Comparison of ENCODE assay signal across 16 mouse cellular contexts in the genomic region with DNA sequence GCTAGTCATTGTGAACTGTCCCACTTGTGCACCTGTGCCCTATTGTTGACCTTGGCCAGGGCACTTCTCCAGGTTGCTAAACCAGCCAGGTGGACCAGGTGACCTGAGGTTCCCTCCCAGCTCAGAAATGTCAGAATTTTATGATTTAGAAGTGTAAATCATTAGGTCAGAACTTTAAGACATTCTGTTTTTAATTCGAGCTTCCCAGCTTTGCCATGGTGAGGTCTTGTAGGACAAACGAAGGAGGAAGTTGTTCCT. TPM values are rescaled to one million over a fixed set of nuclear protein-coding genes. Genes with fewer than 3 reads are reported as not detected.
A peak's percentile ranks its signal among the peaks of the same experiment; 100 is the strongest.
DNase-seq lines count a peak whose midpoint lies in the region; ATAC-seq and TF ChIP-seq lines count a peak whose summit lies in the region.
"Had no signal": no experiment of that assay in that cellular context is flagged by ENCODE, and none has a peak within 500 bp of the region (broad histone marks: within the 10 kb centered on the region; RNA-seq: fewer than 3 reads in every experiment).

No protein-coding gene starts in this region.

- no peaks in the 10 kb centered on the region for H3K27me3 ChIP-seq in lung, postnatal 0 days (replicated peaks; ENCODE audit: insufficient read depth, low read length)
- 0 out of 2 replicates have a peak, but pooled peaks cover 21% of the 10 kb centered on the region for H3K27me3 ChIP-seq in stomach, embryonic 15.5 days (replicated peaks)
- 0 out of 2 replicates have a peak, but pooled peaks cover 4% of the 10 kb centered on the region for H3K27me3 ChIP-seq in hindbrain, postnatal 0 days (ENCODE audit: insufficient read depth, low read length)

- H3K9ac ChIP-seq in lung, postnatal 0 days (replicated peaks; ENCODE audit: low read depth) = no peak overlapping the region
- no peak overlapping the region for H3K9ac ChIP-seq in stomach, embryonic 15.5 days
- no peak overlapping the region for H3K9ac ChIP-seq in hindbrain, postnatal 0 days (replicated peaks; ENCODE audit: low read length)
- H3K9ac ChIP-seq: embryonic facial prominence, embryonic 12.5 days; forebrain, embryonic 15.5 days; heart, embryonic 15.5 days; lung, embryonic 14.5 days; neural tube, embryonic 13.5 days had no signal

- H3K36me3 ChIP-seq in lung, postnatal 0 days (ENCODE audit: insufficient read depth, low read length) = no peaks in the 10 kb centered on the region
- H3K36me3 ChIP-seq in stomach, embryonic 15.5 days = no peaks in the 10 kb centered on the region
- no peaks in the 10 kb centered on the region for H3K36me3 ChIP-seq in hindbrain, postnatal 0 days (ENCODE audit: insufficient read depth, low read length)
- H3K36me3 ChIP-seq: embryonic facial prominence, embryonic 12.5 days; forebrain, embryonic 15.5 days; heart, embryonic 15.5 days; limb, embryonic 10.5 days; neural tube, embryonic 13.5 days had no signal

- H3K9me3 ChIP-seq in lung, postnatal 0 days (ENCODE audit: low read length) = no peaks in the 10 kb centered on the region
- no peaks in the 10 kb centered on the region for H3K9me3 ChIP-seq in stomach, embryonic 15.5 days
- no peaks in the 10 kb centered on the region for H3K9me3 ChIP-seq in hindbrain, postnatal 0 days (ENCODE audit: low read length)
- H3K9me3 ChIP-seq: embryonic facial prominence, embryonic 12.5 days; forebrain, embryonic 15.5 days; heart, embryonic 15.5 days; limb, embryonic 10.5 days; neural tube, embryonic 13.5 days had no signal

- 59% methylated on average over 2 of the region's 2 CpGs for WGBS in lung, postnatal 0 days
- WGBS in stomach, embryonic 15.5 days = 59% methylated on average over 2 of the region's 2 CpGs
- 52% methylated on average over 2 of the region's 2 CpGs for WGBS in hindbrain, postnatal 0 days

- peak; percentile 57 for DNase-seq in kidney, adult 11 months
- DNase-seq in kidney, adult 18-20 months = no peak
- peak; percentile 12 for DNase-seq in lung, postnatal 25 days (ENCODE audit: low spot score)
- no peak for DNase-seq in lung, postnatal 0 days (ENCODE audit: low spot score)
- no peak for DNase-seq in hindbrain, postnatal 0 days (ENCODE audit: low spot score)
- DNase-seq in cerebellum, adult 11 months = no peak
- DNase-seq: cerebellum, adult 2 months; heart, adult 11 months; lung, embryonic 14.5 days had no signal

- peaks cover 8% of the 10 kb centered on the region for H3K4me1 ChIP-seq in lung, postnatal 0 days (ENCODE audit: insufficient read depth, low read depth, low read length)
- peaks cover 36% of the 10 kb centered on the region for H3K4me1 ChIP-seq in brown adipose tissue, adult 24 weeks (ENCODE audit: control insufficient read depth, insufficient read depth, insufficient read length, low read length)
- H3K4me1 ChIP-seq in stomach, embryonic 15.5 days = peaks cover 32% of the 10 kb centered on the region
- no peaks in the 10 kb centered on the region for H3K4me1 ChIP-seq in hindbrain, postnatal 0 days (ENCODE audit: insufficient read depth, low read length)

- H3K4me2 ChIP-seq in lung, postnatal 0 days (replicated peaks; ENCODE audit: low read depth, low read length) = no peak overlapping the region
- no peak overlapping the region for H3K4me2 ChIP-seq in stomach, embryonic 15.5 days
- H3K4me2 ChIP-seq in hindbrain, postnatal 0 days (ENCODE audit: low read depth, low read length) = no peak overlapping the region
- H3K4me2 ChIP-seq: embryonic facial prominence, embryonic 12.5 days; forebrain, embryonic 15.5 days; heart, embryonic 15.5 days; lung, embryonic 14.5 days; neural tube, embryonic 13.5 days had no signal

- ATAC-seq in lung, postnatal 0 days = no peak
- no peak for ATAC-seq in stomach, embryonic 15.5 days (ENCODE audit: insufficient read depth, low FRiP score, low read depth)
- ATAC-seq in hindbrain, postnatal 0 days = no peak
- ATAC-seq: forebrain, embryonic 15.5 days had no signal

- no peak for TF ChIP-seq CTCF in lung, postnatal 0 days (IDR thresholded peaks at IDR 0.05)
- TF ChIP-seq CTCF in hindbrain, postnatal 0 days (IDR thresholded peaks at IDR 0.05; ENCODE audit: low read depth) = no peak

- TF ChIP-seq EP300 in lung, postnatal 0 days (IDR thresholded peaks at IDR 0.05) = no peak

- H3K4me3 ChIP-seq in lung, postnatal 0 days (ENCODE audit: low read depth, low read length) = no peak overlapping the region
- no peak overlapping the region for H3K4me3 ChIP-seq in brown adipose tissue, adult 24 weeks (ENCODE audit: insufficient read depth, low read depth, low read length)
- no peak overlapping the region for H3K4me3 ChIP-seq in stomach, embryonic 15.5 days (replicated peaks)
- H3K4me3 ChIP-seq in hindbrain, postnatal 0 days (ENCODE audit: low read length) = no peak overlapping the region
- H3K4me3 ChIP-seq: embryonic facial prominence, embryonic 12.5 days; forebrain, embryonic 15.5 days; heart, embryonic 15.5 days; limb, embryonic 10.5 days; neural tube, embryonic 13.5 days had no signal

- no peak overlapping the region for H3K27ac ChIP-seq in lung, postnatal 0 days (ENCODE audit: low read length)
- 0 out of 2 replicates have a peak overlapping the region, but pooled peaks have one; percentile 16 for H3K27ac ChIP-seq in brown adipose tissue, adult 24 weeks (replicated peaks; ENCODE audit: low read depth, low read length)
- H3K27ac ChIP-seq in stomach, embryonic 15.5 days = peak overlapping the region; percentile 48; the same call in 1 of the 2 replicates
- H3K27ac ChIP-seq in hindbrain, postnatal 0 days = no peak overlapping the region
- H3K27ac ChIP-seq: embryonic facial prominence, embryonic 12.5 days; forebrain, embryonic 15.5 days; heart, embryonic 15.5 days; limb, embryonic 10.5 days; neural tube, embryonic 13.5 days had no signal

RNA-seq across cellular contexts. Expression of a gene that starts 4.0 kb away (rescaled TPM):
- polyA plus RNA-seq in lung, postnatal 0 days (2015; fragmentation: Nextera tagmentation; extraction: Ambion mirVana) = 1.1 and 1.2 TPM in 2 replicates
- 2.8 and 3.3 TPM in 2 replicates for polyA plus RNA-seq in brown adipose tissue, adult 24 weeks (2012; ENCODE audit: insufficient read depth, insufficient read length, missing spikeins)
- 0.70 and 0.99 TPM in 2 replicates for polyA plus RNA-seq in stomach, embryonic 15.5 days (2015; fragmentation: Nextera tagmentation; extraction: Ambion mirVana)
- total RNA-seq in hindbrain, postnatal 0 days (2014; rRNA removed) = 1.4 TPM in 2 replicates
- 0.66 and 0.98 TPM in 2 replicates for polyA plus RNA-seq in hindbrain, postnatal 0 days (2015; fragmentation: Nextera tagmentation; extraction: Ambion mirVana)

RNA-seq across cellular contexts. Expression of a gene that starts 26.8 kb away (rescaled TPM):
- polyA plus RNA-seq in lung, postnatal 0 days (2015; fragmentation: Nextera tagmentation; extraction: Ambion mirVana) = 126 and 127 TPM in 2 replicates
- 123 and 149 TPM in 2 replicates for polyA plus RNA-seq in brown adipose tissue, adult 24 weeks (2012; ENCODE audit: insufficient read depth, insufficient read length, missing spikeins)
- 159 and 193 TPM in 2 replicates for polyA plus RNA-seq in stomach, embryonic 15.5 days (2015; fragmentation: Nextera tagmentation; extraction: Ambion mirVana)
- 28.6 and 43.1 TPM in 2 replicates for total RNA-seq in hindbrain, postnatal 0 days (2014; rRNA removed)
- polyA plus RNA-seq in hindbrain, postnatal 0 days (2015; fragmentation: Nextera tagmentation; extraction: Ambion mirVana) = 195 and 199 TPM in 2 replicates

Comparison
In these comparisons a context has a peak if more than half of its experiments do, and no peak if none do; other contexts are left out.
1. DNase-seq: peak in kidney, adult 11 months (single experiment) and lung, postnatal 25 days (single experiment); none in kidney, adult 18-20 months (single experiment), lung, postnatal 0 days (single experiment), hindbrain, postnatal 0 days (single experiment) and cerebellum, adult 11 months (single experiment).
2. H3K27ac ChIP-seq: peak in brown adipose tissue, adult 24 weeks (single experiment) and stomach, embryonic 15.5 days (single experiment); none in lung, postnatal 0 days (single experiment) and hindbrain, postnatal 0 days (single experiment).